Comparison of ENCODE assay signal across 9 mouse cellular contexts in genomic region chr11:72266207-72266959, GRCm38 (mm10). TPM values are rescaled to one million over a fixed set of nuclear protein-coding genes. Genes with fewer than 3 reads are reported as not detected.
DNase-seq lines count a peak whose midpoint lies in the region; ATAC-seq lines count a peak whose summit lies in the region.
"Had no signal": no experiment of that assay in that cellular context is flagged by ENCODE, and none has a peak within 500 bp of the region (broad histone marks: within the 10 kb centered on the region; RNA-seq: fewer than 3 reads in every experiment).

No protein-coding gene starts in this region.

- H3K27me3 ChIP-seq in hindbrain, embryonic 14.5 days (ENCODE audit: control insufficient read depth, insufficient read depth, low read length) = peaks cover 25% of the 10 kb centered on the region

- ATAC-seq in hindbrain, embryonic 14.5 days (ENCODE audit: low FRiP score) = peak; percentile 83
- no peak for ATAC-seq in monocyte, adult 5-6 weeks (replicated peaks; ENCODE audit: insufficient number of reproducible peaks, low FRiP score, low TSS enrichment, poor library complexity, severe bottlenecking)

- peak overlapping the region; percentile 47 for H3K9ac ChIP-seq in hindbrain, embryonic 14.5 days

- H3K4me3 ChIP-seq in hindbrain, embryonic 14.5 days (replicated peaks; ENCODE audit: low read length) = peak overlapping the region; percentile 34

- DNase-seq in ZHBTc4 (ENCODE audit: low read depth, low spot score) = peak; percentile 77
- peak; percentile 13 for DNase-seq in cerebellum, adult 9-11 months
- peak; percentile 49 to 62 for DNase-seq in frontal cortex, postnatal 10 days (ENCODE audit: low spot score in 2 of 2)
- DNase-seq in hindbrain, embryonic 14.5 days (ENCODE audit: low spot score) = peak; percentile 57
- peak; percentile 37 for DNase-seq in left cerebral cortex, adult 11 months (ENCODE audit: low spot score)
- DNase-seq in lung, postnatal 14 days = peak; percentile 44
- peak; percentile 91 for DNase-seq in retina, postnatal 1 day

- no peak overlapping the region for H3K27ac ChIP-seq in hindbrain, embryonic 14.5 days

- H3K9me3 ChIP-seq in hindbrain, embryonic 14.5 days (ENCODE audit: control insufficient read depth, low read length) = no peaks in the 10 kb centered on the region

- peak overlapping the region; percentile 72 for H3K4me2 ChIP-seq in hindbrain, embryonic 14.5 days (replicated peaks)

- H3K4me1 ChIP-seq in hindbrain, embryonic 14.5 days (replicated peaks; ENCODE audit: control insufficient read depth, insufficient read depth, low read length) = peaks cover 4% of the 10 kb centered on the region; the same call in 1 of the 2 replicates

- 2% methylated on average over 46 of the region's 46 CpGs for WGBS in hindbrain, embryonic 14.5 days

- H3K36me3 ChIP-seq in hindbrain, embryonic 14.5 days (replicated peaks; ENCODE audit: control insufficient read depth, insufficient read depth) = no peaks in the 10 kb centered on the region

RNA-seq across cellular contexts. Expression of gene Slc13a5, which starts 0.6 kb away (rescaled TPM):
- 2.0 and 2.8 TPM in 2 replicates for polyA plus RNA-seq in hindbrain, embryonic 14.5 days (2014; fragmentation: Nextera tagmentation; extraction: Ambion mirVana)
- total RNA-seq in monocyte, adult 5-6 weeks (2017) = not detected in 3 replicates
- total RNA-seq: gastrocnemius, postnatal 36 days had no signal

RNA-seq across cellular contexts. Expression of gene Xaf1, which starts 35.0 kb away (rescaled TPM):
- 1.1 and 3.3 TPM in 2 replicates for polyA plus RNA-seq in hindbrain, embryonic 14.5 days (2014; fragmentation: Nextera tagmentation; extraction: Ambion mirVana)
- total RNA-seq in monocyte, adult 5-6 weeks (2017) = 21.7 to 46.0 TPM (median 28.6 TPM) in 3 replicates

RNA-seq across cellular contexts. Expression of gene Fbxo39, which starts 47.9 kb away (rescaled TPM):
- polyA plus RNA-seq in hindbrain, embryonic 14.5 days (2014; fragmentation: Nextera tagmentation; extraction: Ambion mirVana) = not detected in 2 replicates
- total RNA-seq in monocyte, adult 5-6 weeks (2017) = 0.29 to 0.57 TPM in 2 of 3 replicates, not detected in the other
- total RNA-seq: gastrocnemius, postnatal 36 days had no signal

RNA-seq across cellular contexts. Expression of gene Med31, which starts 51.0 kb away (rescaled TPM):
- 50.8 and 52.8 TPM in 2 replicates for polyA plus RNA-seq in hindbrain, embryonic 14.5 days (2014; fragmentation: Nextera tagmentation; extraction: Ambion mirVana)
- 7.4 to 14.0 TPM (median 12.1 TPM) in 3 replicates for total RNA-seq in monocyte, adult 5-6 weeks (2017)

RNA-seq across cellular contexts. Expression of gene Txndc17, which starts 59.0 kb away (rescaled TPM):
- polyA plus RNA-seq in hindbrain, embryonic 14.5 days (2014; fragmentation: Nextera tagmentation; extraction: Ambion mirVana) = 141 and 151 TPM in 2 replicates
- total RNA-seq in monocyte, adult 5-6 weeks (2017) = 31.1 to 49.7 TPM (median 37.8 TPM) in 3 replicates

Comparison
In these comparisons a context has a peak if more than half of its experiments do, and no peak if none do; other contexts are left out.
1. DNase-seq: peak in every context shown above with its lines; median percentile 91 in retina, postnatal 1 day; 77 in ZHBTc4; 57 in hindbrain, embryonic 14.5 days; 56 in frontal cortex, postnatal 10 days; 44 in lung, postnatal 14 days; 37 in left cerebral cortex, adult 11 months; 13 in cerebellum, adult 9-11 months.